Mouse (Mus musculus) ES-Bruce4 (cell line): ENCODE results near the gene Cklf. TPM values are rescaled to one million over a fixed set of nuclear protein-coding genes. Genes with fewer than 3 reads are reported as not detected.

Source experiments
- H3K27ac ChIP-seq: 2 replicates; pipeline ENCODE4 v1.5.1; 2012; ENCODE audit warnings: low read length, inconsistent platforms; ENCODE audit not compliant: insufficient read depth
- H3K27me3 ChIP-seq: 2 replicates; pipeline ENCODE4 v1.6.1; 2012; ENCODE audit warnings: mild to moderate bottlenecking, low read length, inconsistent platforms; ENCODE audit not compliant: control insufficient read depth, poor library complexity, insufficient read depth, severe bottlenecking
- H3K36me3 ChIP-seq: 2 replicates; pipeline ENCODE4 v1.6.1; 2012; ENCODE audit warnings: inconsistent platforms, mild to moderate bottlenecking, low read length, moderate library complexity; ENCODE audit not compliant: control insufficient read depth, poor library complexity, insufficient read depth, severe bottlenecking
- H3K4me1 ChIP-seq: one replicate; pipeline ENCODE4 v1.8.1; 2011; ENCODE audit warnings: low read length; ENCODE audit not compliant: control insufficient read depth, insufficient read depth
- H3K4me3 ChIP-seq: 2 replicates; pipeline ENCODE4 v1.5.1; 2011; ENCODE audit warnings: low read depth, mild to moderate bottlenecking, low read length
- H3K9ac ChIP-seq: 2 replicates; pipeline ENCODE4 v1.6.1; 2012; ENCODE audit warnings: low read depth, mild to moderate bottlenecking, inconsistent platforms; ENCODE audit not compliant: poor library complexity, severe bottlenecking
- H3K9me3 ChIP-seq: replicated peaks from 2 replicates; pipeline ENCODE4 v1.6.1; 2012; ENCODE audit warnings: mild to moderate bottlenecking, low read length, inconsistent platforms; ENCODE audit not compliant: control insufficient read depth, poor library complexity, insufficient read depth, severe bottlenecking
- CTCF ChIP-seq: IDR thresholded peaks from one replicate; pipeline ENCODE4 v1.8.1; 2011; ENCODE audit warnings: low read depth, low read length
- EP300 ChIP-seq: IDR thresholded peaks from 2 replicates; pipeline ENCODE4 v1.6.1; 2011; ENCODE audit warnings: low read depth, low read length; ENCODE audit not compliant: insufficient read depth
- POLR2A ChIP-seq: IDR thresholded peaks from one replicate; pipeline ENCODE4 v1.8.1; 2011; ENCODE audit warnings: low read length; ENCODE audit not compliant: insufficient read depth
- polyA plus RNA-seq: library from polyadenylated mRNA; stranded (reverse); fragments of >200 nt; gene quantifications from 2 replicates; pipeline ENCODE4 v1.2.4, GENCODE M21; 2011; ENCODE audit warnings: low read depth; ENCODE audit not compliant: missing spikeins, insufficient read depth, insufficient read length

The Cklf gene
- polyA plus RNA-seq, 1 experiment, result 20.4 TPM

GRCm38 (mm10) chr8:104239418-104239861 is 11.2 kb upstream of the Cklf start:
- Histone ChIP-seq H3K27me3 (no peaks in the 10 kb centered on the region), H3K9me3 (no peaks in the 10 kb centered on the region), H3K4me1 (no peaks in the 10 kb centered on the region), H3K27ac (no peak overlapping the region), H3K9ac (no peak overlapping the region), H3K36me3 (peaks cover 6% of the 10 kb centered on the region), H3K4me3 (no peak overlapping the region)
- no peak for TF ChIP-seq POLR2A
- TF ChIP-seq EP300, result no peak
- no peak for TF ChIP-seq CTCF

GRCm38 (mm10) chr8:104242038-104242644 is 8.5 kb upstream of the Cklf start:
- Histone ChIP-seq H3K36me3 (peaks cover 6% of the 10 kb centered on the region), H3K4me1 (no peaks in the 10 kb centered on the region), H3K9me3 (no peaks in the 10 kb centered on the region), H3K27ac (no peak overlapping the region), H3K4me3 (no peak overlapping the region), H3K9ac (no peak overlapping the region), H3K27me3 (no peaks in the 10 kb centered on the region)
- TF ChIP-seq POLR2A (no peak), EP300 (no peak), CTCF (no peak)

DNA sequence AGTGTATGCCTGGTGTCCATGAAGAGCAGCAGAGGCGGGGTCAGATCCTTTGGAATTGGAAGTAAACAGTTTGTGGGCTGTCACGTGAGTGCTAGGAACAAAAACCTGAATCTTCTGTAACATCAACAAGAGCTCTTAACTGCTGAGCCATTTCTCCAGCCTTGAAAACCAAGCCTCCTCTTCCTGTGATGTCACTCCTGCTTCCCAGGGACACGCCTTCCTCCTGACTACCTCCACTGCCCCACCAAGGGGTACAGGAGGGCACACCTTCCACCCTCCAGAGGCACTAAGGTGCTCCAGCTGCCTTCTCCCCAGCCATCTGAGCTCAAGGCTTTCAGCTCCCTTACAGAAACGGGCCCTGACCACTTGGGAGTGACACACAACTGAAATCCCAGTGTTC is 4.0 kb upstream of the Cklf start:
- Histone ChIP-seq H3K27ac (no peak overlapping the region), H3K27me3 (no peaks in the 10 kb centered on the region), H3K9me3 (no peaks in the 10 kb centered on the region), H3K4me3 (no peak overlapping the region), H3K36me3 (no peaks in the 10 kb centered on the region; the same call in 1 of the 2 replicates), H3K4me1 (no peaks in the 10 kb centered on the region), H3K9ac (no peak overlapping the region)
- TF ChIP-seq EP300 (no peak), CTCF (no peak), POLR2A (no peak)

DNA sequence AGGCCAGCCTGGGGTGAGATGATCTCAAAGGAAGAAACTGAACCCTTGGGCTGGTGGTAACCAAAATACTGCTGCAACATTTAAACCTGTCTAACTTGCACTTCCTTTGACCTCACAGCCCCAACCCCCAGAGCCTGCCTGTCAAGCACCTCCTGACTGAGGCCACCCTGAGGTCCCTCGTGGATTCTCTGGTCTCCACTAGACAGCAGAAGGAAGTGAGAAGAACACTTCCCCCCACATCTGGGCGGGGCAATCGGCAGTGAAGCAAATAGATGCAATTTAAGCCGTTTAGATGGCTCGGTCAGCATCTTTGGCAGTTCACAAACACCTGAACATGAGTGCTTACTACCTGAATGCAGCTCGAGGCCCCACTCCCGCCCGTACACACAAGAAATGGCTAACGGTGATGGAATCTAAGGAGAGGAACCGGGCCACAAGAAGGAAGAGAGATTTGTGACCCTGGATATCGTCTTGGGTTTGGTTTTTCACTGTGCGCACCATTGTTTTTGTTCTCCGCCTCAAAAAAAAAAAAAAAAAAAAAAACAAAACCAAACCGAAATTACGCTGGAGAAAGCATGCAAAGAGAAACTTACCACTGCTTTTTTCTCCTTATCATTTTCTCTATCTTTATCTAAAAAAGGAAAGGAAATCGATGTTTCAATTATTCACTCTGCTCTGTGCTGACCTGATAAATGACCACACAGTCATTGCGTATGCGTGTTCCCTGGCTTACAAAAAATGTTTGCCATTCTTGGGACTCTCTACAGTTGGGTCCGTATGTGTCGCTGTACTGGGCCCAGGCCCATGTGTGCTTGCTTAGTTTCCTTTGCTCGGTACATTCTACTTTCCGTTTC is 3.4 kb upstream of the Cklf start:
- no peaks in the 10 kb centered on the region for H3K9me3 ChIP-seq
- H3K27ac ChIP-seq, result no peak overlapping the region
- H3K36me3 ChIP-seq, result no peaks in the 10 kb centered on the region; the same call in 1 of the 2 replicates
- H3K4me3 ChIP-seq, result peak overlapping the region; percentile 81
- H3K4me1 ChIP-seq, result no peaks in the 10 kb centered on the region
- H3K27me3 ChIP-seq, result no peaks in the 10 kb centered on the region
- no peak for TF ChIP-seq POLR2A
- no peak for TF ChIP-seq CTCF
- no peak for TF ChIP-seq EP300
- peak overlapping the region; percentile 84 for H3K9ac ChIP-seq

GRCm38 (mm10) chr8:104247908-104248275 is 2.8 kb upstream of the Cklf start:
- no peaks in the 10 kb centered on the region for H3K27me3 ChIP-seq

DNA sequence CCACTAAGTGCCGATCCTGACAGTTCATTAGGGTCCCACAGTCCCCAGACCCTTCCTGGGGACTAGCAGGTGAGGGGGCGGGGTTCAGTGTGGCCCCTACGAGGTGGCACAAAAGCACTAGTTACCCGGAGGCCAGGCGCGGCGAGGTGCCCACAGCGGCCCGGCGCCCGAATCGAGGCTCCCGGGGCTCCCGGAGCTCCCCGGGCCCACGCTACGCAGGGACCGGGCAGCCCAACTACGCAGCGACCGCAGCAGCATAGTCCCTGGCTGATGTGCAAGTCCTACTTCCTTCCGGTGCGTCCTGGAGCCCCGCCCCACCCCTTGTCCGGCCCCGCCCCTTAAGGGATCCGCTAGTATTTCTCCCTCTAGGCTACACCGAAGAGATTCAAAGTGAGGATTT is 2.4 kb upstream of the Cklf start, which contains the start of gene Tk2:
TSS of gene Tk2 (minus strand) at position 283 of the 400 bp plus-strand sequence.
- H3K36me3 ChIP-seq, result no peaks in the 10 kb centered on the region
- H3K9me3 ChIP-seq, result no peaks in the 10 kb centered on the region
- H3K9ac ChIP-seq, result peak within 1 kb of the TSS; percentile 84
- TF ChIP-seq EP300 (no peak), POLR2A (peak; percentile 32)
- H3K4me1 ChIP-seq, result no peaks in the 10 kb centered on the region
- H3K27me3 ChIP-seq, result no peaks in the 10 kb centered on the region
- peak within 1 kb of the TSS; percentile 81 for H3K4me3 ChIP-seq
- no peak within 1 kb of the TSS for H3K27ac ChIP-seq

More at GRCm38 (mm10) chr8:104247908-104248275, 2.8 kb upstream of the Cklf start:
- Histone ChIP-seq H3K4me1 (no peaks in the 10 kb centered on the region), H3K36me3 (no peaks in the 10 kb centered on the region; the same call in 1 of the 2 replicates), H3K9ac (peak overlapping the region; percentile 84), H3K9me3 (no peaks in the 10 kb centered on the region), H3K4me3 (peak overlapping the region; percentile 81), H3K27ac (no peak overlapping the region)
- TF ChIP-seq CTCF, result no peak
- no peak for TF ChIP-seq EP300
- TF ChIP-seq POLR2A, result no peak
